Mouse (Mus musculus): Measurements from ENCODE around the gene Etfbkmt.
"Not testable (repeated sequence)": the region's sequence is repeated elsewhere in the genome, so short reads cannot be mapped to it uniquely, and the experiment has no call there.

GRCm38 (mm10) chr6:149191951-149192350 lies 52.3 kb downstream of the Etfbkmt start:
- not testable (repeated sequence) for TF ChIP-seq CTCF (IDR thresholded peaks at IDR 0.05; ENCODE audit: low read depth, low read length); POLR2A (IDR thresholded peaks at IDR 0.05; ENCODE audit: insufficient read depth, low read length); EP300 (IDR thresholded peaks at IDR 0.05; ENCODE audit: insufficient read depth, low read depth, low read length)
